Mouse (Mus musculus): ENCODE data around the gene Vstm2l.

Vstm2l gene

DNA sequence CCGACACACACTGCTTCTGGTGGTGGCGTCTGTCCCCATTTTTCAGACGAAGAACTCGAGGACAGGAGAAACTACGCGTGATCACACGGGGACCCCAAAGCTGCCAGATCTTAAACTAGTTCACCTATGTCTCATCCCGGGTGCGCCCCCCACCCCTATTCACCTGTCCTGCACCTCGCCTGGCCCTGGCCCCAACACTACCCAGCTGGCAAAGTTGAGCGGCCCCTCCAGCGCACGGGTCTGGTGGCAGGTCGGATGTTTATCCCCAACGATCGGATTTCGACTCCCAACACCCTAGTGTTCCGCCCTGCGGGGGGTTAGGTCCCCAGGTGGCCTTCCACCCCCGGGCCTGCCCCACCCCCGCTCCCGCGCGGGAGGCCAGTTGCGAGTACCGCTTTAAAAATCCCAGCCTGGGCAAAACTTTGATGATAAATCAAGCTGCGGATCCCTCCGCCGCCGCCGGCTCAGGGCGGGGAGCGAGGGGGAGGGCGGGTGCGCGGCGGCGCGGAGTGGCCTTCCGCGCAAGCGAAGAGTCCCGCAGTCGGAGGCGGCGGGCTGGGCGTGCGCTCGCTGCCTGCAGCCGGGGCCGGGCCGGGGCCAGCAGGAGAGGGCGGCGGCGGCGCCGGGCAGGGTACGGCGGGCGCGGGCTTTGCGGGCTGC is at the start of gene Vstm2l:
Vstm2l (plus strand) TSS at position 549 of the 660 bp plus-strand sequence.
- DNase-seq (ENCODE audit: low spot score) = no peak

DNA sequence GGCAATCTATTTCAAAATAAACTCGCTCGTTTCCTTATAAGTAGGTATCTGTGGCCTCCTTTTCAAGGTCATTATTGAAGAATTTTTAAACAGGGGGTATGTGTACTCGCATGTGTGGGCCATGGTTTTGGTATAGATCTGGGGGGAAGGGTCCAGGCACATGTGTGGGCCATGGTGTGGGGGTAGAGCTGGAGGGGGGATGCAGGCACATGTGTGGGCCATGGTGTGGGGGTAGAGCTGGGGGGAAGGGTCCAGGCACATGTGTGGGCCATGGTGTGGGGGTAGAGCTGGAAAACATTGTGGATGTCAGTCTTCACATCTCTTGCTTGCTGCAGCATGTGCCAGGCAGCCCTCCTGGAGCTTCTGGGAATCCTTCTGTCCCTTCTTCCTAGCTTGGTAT is 47.3 kb upstream of the Vstm2l start:
- DNase-seq (ENCODE audit: low spot score) = no peak

GRCm38 (mm10) chr2:157870247-157870646 is 44.2 kb upstream of the Vstm2l start:
- DNase-seq (ENCODE audit: low spot score) = no peak

GRCm38 (mm10) chr2:157873223-157873622 is 41.2 kb upstream of the Vstm2l start:
- DNase-seq (ENCODE audit: low spot score) = no peak

DNA sequence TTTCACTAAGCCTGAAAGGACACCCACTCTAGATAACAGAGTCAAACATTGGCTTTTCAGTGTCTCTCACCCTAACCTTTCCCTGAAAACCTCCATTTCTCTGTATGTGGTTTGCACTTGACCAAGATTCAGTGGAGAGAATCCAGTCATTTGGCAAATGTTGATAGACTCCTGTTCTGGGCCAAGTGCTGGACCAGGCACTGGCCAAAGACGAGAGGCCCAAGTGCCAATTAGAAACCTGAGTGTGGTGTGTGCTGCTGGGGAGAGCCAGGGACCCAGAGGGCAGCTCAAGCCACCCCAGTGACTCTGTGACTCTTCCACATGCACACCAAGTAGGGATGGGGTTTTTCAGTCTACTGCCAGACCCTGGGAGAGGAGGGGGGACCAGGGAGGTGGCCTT is 40.8 kb upstream of the Vstm2l start:
- DNase-seq (ENCODE audit: low spot score) = no peak

GRCm38 (mm10) chr2:157875111-157875510 is 39.3 kb upstream of the Vstm2l start:
- no peak for DNase-seq (ENCODE audit: low spot score)

DNA sequence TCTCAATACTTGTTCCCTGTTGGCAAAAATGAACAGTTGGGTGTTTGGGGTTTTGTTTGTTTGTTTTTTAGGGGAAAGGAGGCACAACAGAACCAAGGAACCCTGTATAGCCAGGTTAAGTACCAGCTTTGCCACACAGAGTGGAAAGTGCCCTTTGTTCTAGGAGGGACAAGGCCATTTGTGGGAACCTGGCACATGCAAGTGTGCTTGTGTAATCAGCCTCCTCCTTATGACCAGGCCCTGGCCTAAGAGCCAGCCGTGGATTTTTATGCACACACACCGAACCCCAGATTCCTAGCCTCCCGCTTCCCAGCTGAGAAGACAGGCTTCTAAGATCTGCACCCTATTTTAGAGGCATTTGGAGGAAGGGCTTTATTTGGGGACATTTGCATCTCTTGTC is 37.1 kb upstream of the Vstm2l start:
- no peak for DNase-seq (ENCODE audit: low spot score)

- DNase-seq (ENCODE audit: low spot score) = no peak
These were observed 36.5 kb upstream of the Vstm2l start for GRCm38 (mm10) chr2:157877967-157878366.

DNA sequence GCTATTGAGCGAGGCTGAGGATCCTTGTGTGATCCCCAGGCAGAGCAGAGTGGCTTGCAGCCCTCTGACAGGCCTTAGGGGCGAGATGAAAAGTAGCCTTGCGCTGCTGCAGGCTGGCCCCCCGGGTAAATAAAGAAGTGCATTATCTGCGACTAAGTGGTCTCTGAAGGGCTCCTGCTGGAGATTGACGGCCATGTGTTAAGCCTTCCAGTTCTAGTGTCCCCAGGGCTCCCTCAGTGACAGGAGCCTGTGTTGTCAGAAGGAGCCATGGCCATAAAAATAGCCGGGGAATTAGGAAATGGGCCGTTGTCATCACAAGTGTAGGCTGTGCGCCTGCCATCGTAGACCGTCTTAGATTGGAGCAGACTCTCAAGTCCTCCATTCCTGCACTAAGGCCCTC is 32.5 kb upstream of the Vstm2l start:
- no peak for DNase-seq (ENCODE audit: low spot score)

DNA sequence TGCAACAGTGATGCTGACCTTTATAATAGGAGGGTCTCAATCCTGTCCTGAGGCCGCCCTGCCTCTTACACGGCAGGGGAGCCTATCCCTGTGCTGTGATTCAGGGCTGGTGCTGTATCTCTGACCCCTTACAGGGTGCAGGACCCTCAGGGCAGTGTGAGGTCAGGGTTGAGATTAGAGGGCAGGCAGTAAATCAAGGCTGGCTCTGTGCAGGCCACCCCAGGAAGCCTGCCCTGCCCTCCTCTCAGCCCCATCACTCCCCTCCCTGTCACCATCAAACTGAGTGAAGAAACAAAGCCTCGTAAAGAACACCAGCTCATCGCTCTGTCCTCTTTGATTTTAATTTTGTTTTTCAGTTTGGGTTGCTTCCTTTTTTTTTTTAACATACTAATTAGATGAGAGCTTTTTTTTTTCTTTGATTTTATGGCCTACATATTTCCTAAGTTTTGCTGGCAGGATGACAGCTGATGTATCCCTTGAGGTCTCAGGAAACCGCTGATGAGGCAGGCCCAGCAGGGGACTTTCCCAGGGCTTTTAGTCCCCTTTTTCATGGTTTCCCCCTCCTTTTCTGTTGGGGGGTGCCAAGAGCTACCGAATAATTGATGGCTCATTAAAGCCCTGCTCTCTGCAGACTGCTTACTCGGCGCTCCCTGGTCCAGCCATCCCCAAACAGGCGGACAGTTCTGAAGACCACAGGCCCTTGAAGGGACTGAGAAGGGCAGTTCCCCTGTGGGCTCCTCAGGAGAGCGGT is 27.0 kb upstream of the Vstm2l start:
- no peak for DNase-seq (ENCODE audit: low spot score)

- no peak for DNase-seq (ENCODE audit: low spot score)
These were observed 23.3 kb upstream of the Vstm2l start for GRCm38 (mm10) chr2:157891166-157891565.

- no peak for DNase-seq (ENCODE audit: low spot score)
These were observed 17.3 kb upstream of the Vstm2l start for GRCm38 (mm10) chr2:157897131-157897530.

DNA sequence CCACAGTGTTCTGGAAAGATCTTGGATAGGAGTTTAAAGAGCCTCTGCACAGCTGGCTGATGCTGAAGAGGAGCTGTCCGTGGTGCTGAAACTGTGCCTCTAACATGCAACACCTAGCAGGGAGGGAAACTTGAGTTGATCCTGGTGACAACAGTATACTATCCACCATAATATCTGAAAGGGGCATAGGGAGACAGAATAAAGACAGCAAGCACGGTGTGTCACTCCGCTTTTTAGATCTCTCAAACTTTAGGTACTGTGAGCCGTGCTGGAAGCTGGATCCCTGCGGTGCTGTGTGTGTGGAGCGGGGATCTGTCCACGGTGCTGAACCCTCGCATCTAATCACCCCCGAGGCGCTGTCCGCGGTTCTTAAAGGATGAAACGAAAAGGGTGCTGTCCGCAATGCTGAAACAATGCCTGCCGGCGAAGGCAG is 1.2 kb upstream of the Vstm2l start:
- no peak for DNase-seq (ENCODE audit: low spot score)

DNA sequence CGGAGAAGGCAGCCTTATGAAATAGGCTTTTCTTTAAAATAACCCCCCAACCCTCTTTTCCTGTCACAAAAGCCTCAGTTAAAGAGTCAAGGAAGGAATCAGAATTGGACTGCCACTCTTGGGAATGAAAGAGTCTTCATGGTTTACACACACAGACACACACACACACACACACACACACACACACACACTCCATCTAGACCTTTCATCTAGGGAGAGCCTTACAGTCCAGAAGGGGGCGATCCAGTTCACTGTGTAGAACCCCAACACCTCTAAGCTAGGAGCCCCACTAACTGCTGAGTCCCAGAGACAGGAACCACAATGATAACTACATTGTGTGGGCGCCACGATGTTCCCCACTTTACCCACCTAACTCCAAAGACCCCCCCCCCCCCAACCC is 748 bp upstream of the Vstm2l start:
- no peak for DNase-seq (ENCODE audit: low spot score)

DNA sequence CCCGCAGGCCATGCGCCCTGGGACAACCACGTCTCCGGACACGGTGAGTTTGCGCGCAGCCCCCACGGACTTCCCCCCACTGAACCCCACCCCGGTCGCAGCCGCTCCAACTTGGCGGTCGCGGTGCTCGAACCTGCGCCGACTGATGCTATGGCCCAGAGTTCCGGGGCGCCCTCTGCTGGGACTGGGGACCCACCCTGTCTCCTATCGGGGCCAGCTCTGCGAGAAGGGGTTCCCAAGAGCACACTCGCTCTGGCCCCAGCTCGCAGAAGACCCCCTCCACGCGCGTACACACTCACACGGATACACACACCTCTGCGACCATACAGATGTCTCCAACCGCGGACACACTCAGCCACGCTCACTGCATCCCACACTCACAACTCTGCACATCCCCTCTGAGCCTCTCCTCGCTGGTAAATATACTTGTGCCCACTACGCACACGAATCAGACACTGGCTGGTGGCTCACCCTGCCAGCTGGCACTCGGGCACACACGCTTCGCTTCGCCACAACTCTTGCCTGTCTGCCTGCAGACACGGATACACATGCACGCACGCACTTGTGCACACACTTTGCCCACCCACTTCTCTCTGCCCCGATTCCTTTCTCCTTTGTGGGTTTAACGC is 550 bp downstream of the Vstm2l start:
- no peak for DNase-seq (ENCODE audit: low spot score)

DNA sequence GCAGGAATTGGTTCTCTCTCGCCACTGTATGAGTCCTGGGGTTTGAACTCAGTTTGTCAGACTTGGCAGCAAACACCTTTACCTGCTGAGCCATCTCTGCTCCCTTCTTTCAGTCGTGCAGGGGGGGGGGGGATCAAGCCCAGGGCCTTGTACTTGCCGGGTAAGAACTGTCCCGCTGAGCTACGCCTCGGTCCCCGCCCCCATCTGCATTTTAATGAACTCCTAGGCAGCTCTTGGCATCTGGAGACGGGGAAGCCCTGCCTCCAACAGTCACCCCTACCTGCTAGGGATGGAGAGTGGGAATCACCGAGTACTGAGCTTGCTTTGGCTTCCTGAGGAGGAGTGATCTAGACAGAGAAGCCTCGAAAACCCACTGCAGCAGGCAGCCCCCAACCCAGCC is 4.1 kb downstream of the Vstm2l start:
- no peak for DNase-seq (ENCODE audit: low spot score)

DNA sequence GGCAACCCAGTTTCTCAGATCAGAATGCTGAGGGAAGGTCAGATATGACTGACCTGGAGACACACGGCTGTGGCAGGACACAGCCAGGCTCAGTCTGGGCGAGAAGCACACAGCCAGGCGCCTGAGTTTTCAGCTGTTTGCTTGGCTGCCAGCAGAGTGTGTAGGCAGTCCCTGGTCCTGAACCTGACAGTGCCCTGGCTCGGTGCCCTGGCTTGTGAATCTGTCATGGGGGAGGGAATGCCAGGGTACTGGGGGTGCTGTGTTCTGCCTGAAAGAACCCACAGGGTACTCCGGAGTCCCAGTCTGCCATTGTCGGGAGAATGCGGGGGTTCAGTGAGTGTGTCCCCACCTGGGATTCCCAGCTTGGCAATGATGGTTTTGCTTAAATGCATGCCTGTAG is 7.1 kb downstream of the Vstm2l start:
- no peak for DNase-seq (ENCODE audit: low spot score)

DNA sequence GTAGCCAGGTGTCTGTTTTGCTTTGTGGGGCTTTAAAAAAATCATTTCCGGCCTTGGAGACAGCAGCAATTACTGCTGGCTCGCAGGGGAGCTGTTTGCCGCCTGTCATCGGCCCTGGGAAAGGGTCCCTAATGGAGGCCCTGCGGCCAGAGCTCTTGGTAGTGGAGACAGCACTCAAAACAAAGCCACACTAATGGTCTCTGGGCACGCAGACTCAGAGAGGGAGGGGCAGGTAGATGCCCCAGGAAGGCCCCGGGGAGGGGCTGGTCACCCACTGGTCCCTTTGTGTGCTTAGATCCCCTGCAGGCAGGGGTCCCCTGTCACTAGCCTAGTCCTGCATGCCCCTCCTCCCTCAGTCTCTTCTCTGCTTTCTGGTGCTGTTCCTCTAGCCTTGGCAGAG is 9.0 kb downstream of the Vstm2l start:
- DNase-seq (ENCODE audit: low spot score) = no peak

GRCm38 (mm10) chr2:157924504-157924903 is 10.1 kb downstream of the Vstm2l start:
- no peak for DNase-seq (ENCODE audit: low spot score)

DNA sequence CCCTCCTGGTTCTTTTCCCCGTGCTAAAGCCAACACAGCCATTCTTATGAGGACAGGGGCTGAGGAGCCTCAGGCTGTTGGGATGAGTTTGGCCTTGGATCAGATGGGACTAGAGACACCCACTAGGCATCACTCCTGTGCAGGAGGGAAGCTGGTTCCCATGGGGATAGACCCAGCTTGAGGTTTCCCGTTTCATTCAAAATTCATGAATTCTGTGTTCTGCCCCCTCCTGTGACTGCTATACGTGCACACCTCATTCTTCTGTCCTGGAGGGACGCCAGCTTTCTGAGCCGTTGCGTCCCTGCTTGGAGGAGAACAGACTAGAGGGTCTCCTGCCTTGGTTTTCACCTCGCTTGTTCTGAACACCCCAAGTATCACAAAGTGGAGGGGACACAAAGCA is 12.0 kb downstream of the Vstm2l start:
- no peak for DNase-seq (ENCODE audit: low spot score)

DNA sequence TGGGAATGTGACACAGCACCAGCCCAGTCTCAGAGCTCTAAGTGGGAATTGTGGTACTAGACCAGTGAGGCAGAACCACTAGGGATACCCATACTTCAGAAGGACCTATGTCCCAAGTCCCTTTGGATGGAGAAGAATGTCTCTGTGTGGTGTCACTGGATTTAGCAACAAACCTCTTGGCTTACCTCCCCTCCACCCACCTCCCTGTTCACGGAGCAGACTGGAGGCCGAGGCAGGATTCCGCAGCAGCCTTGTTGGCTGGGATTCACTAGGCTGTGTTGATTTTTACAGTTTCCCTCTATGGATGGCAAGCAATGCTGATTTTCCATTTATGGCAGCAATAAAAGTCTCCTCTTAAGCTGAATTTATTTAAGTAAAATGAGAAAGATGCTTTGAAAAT is 12.5 kb downstream of the Vstm2l start:
- no peak for DNase-seq (ENCODE audit: low spot score)

GRCm38 (mm10) chr2:157927397-157927796 is 12.9 kb downstream of the Vstm2l start:
- no peak for DNase-seq (ENCODE audit: low spot score)

- no peak for DNase-seq (ENCODE audit: low spot score)
These were observed 13.4 kb downstream of the Vstm2l start for GRCm38 (mm10) chr2:157927815-157928214.

All from layer of hippocampus, adult 9-10 months (tissue).